Comparison of ENCODE assay signal across 8 mouse cellular contexts in genomic region chr3:51275956-51276398, GRCm38 (mm10). TPM values are rescaled to one million over a fixed set of nuclear protein-coding genes. Genes with fewer than 3 reads are reported as not detected.
DNase-seq lines count a peak whose midpoint lies in the region; ATAC-seq and TF ChIP-seq lines count a peak whose summit lies in the region.

No protein-coding gene starts in this region.

- peak; percentile 34 for TF ChIP-seq POLR2A in CH12.LX (IDR thresholded peaks at IDR 0.05; ENCODE audit: low read depth, low read length)

- in situ Hi-C loops in CH12.LX (cut with MboI; ENCODE audit: low pct_ligation_motif_present, low pct_unique_long_range_greater_than_20kb, low sequenced_read_pairs): no loop called here

- TF ChIP-seq EP300 in CH12.LX (IDR thresholded peaks at IDR 0.05; ENCODE audit: low read length): no peak
- TF ChIP-seq EP300 in liver, embryonic 14.5 days (IDR thresholded peaks at IDR 0.05; ENCODE audit: low read depth): 0 out of 2 replicates have a peak, but pooled peaks have one; percentile 34
- TF ChIP-seq EP300 in stomach, postnatal 0 days (optimal IDR thresholded peaks at IDR 0.05): no peak

- H3K4me3 ChIP-seq in CH12.LX (replicated peaks in 1 of 3; ENCODE audit: low read depth in 2 of 3, low read length in 2 of 3, poor library complexity in 1 of 3): peak overlapping the region; percentile 78 to 99 (median 90)
- H3K4me3 ChIP-seq in forebrain, embryonic 10.5 days: peak overlapping the region; percentile 99
- peak overlapping the region; percentile 99 for H3K4me3 ChIP-seq in heart, embryonic 15.5 days
- H3K4me3 ChIP-seq in liver, embryonic 14.5 days (ENCODE audit: insufficient read depth in 1 of 2, low read depth in 2 of 2, low read length in 2 of 2): peak overlapping the region; percentile 67 to 87
- H3K4me3 ChIP-seq in neural tube, embryonic 11.5 days (ENCODE audit: low read depth, low read length): peak overlapping the region; percentile 97
- peak overlapping the region; percentile 99 for H3K4me3 ChIP-seq in stomach, postnatal 0 days (ENCODE audit: low read depth, low read length)

- peak; percentile 97 for ATAC-seq in heart, embryonic 15.5 days (replicated peaks; ENCODE audit: insufficient number of reproducible peaks, insufficient read depth, low FRiP score, low read depth)
- ATAC-seq in liver, embryonic 14.5 days (ENCODE audit: insufficient read depth): peak; percentile 92
- ATAC-seq in neural tube, embryonic 11.5 days (ENCODE audit: insufficient read depth, low FRiP score, low TSS enrichment): peak; percentile 96
- peak; percentile 98 for ATAC-seq in stomach, postnatal 0 days (ENCODE audit: low FRiP score, low TSS enrichment)

- peak overlapping the region; percentile 99 for H3K9ac ChIP-seq in CH12.LX (ENCODE audit: insufficient read depth, low read depth)
- peak overlapping the region; percentile 99 for H3K9ac ChIP-seq in heart, embryonic 15.5 days
- H3K9ac ChIP-seq in liver, embryonic 14.5 days (replicated peaks): peak overlapping the region; percentile 81
- H3K9ac ChIP-seq in neural tube, embryonic 11.5 days (ENCODE audit: low read length): peak overlapping the region; percentile 88
- peak overlapping the region; percentile 95 for H3K9ac ChIP-seq in stomach, postnatal 0 days (ENCODE audit: low read length)

- under 1% methylated on average over 32 of the region's 33 CpGs for whole genome bisulfite sequencing in forebrain, embryonic 10.5 days
- under 1% methylated on average over 33 of the region's 33 CpGs for WGBS in heart, embryonic 15.5 days
- under 1% methylated on average over 33 of the region's 33 CpGs for WGBS in liver, embryonic 14.5 days (ENCODE audit: insufficient replicate concordance)
- WGBS in neural tube, embryonic 11.5 days: 0% methylated on average over 33 of the region's 33 CpGs
- WGBS in stomach, postnatal 0 days: under 1% methylated on average over 32 of the region's 33 CpGs

- peak overlapping the region; percentile 70 for H3K27ac ChIP-seq in CH12.LX (ENCODE audit: insufficient read depth, low read depth)
- peak overlapping the region; percentile 98 for H3K27ac ChIP-seq in forebrain, embryonic 10.5 days
- H3K27ac ChIP-seq in heart, embryonic 15.5 days: peak overlapping the region; percentile 100
- peak overlapping the region; percentile 79; the same call in 1 of the 2 replicates for H3K27ac ChIP-seq in liver, embryonic 14.5 days
- peak overlapping the region; percentile 94 for H3K27ac ChIP-seq in neural tube, embryonic 11.5 days (ENCODE audit: low read depth, low read length)
- H3K27ac ChIP-seq in stomach, postnatal 0 days (replicated peaks): peak overlapping the region; percentile 100

- peaks cover 0 to 5% of the 10 kb centered on the region in 2 experiments for H3K36me3 ChIP-seq in CH12.LX (replicated peaks in 1 of 2; ENCODE audit: control insufficient read depth in 1 of 2, insufficient read depth in 1 of 2, low read length in 1 of 2)
- H3K36me3 ChIP-seq in forebrain, embryonic 10.5 days (replicated peaks): peaks cover 6% of the 10 kb centered on the region
- H3K36me3 ChIP-seq in heart, embryonic 15.5 days: no peaks in the 10 kb centered on the region
- no peaks in the 10 kb centered on the region for H3K36me3 ChIP-seq in liver, embryonic 14.5 days (replicated peaks; ENCODE audit: control insufficient read depth, insufficient read depth, low read depth)
- no peaks in the 10 kb centered on the region for H3K36me3 ChIP-seq in neural tube, embryonic 11.5 days (ENCODE audit: control insufficient read depth, insufficient read depth, low read length)
- no peaks in the 10 kb centered on the region for H3K36me3 ChIP-seq in stomach, postnatal 0 days (ENCODE audit: control insufficient read depth, insufficient read depth, low read length)

- peak overlapping the region; percentile 88; the same call in 1 of the 2 replicates for H3K4me2 ChIP-seq in CH12.LX (ENCODE audit: insufficient read depth, low read depth, poor library complexity, severe bottlenecking)
- H3K4me2 ChIP-seq in heart, embryonic 15.5 days: peak overlapping the region; percentile 82
- peak overlapping the region; percentile 64 for H3K4me2 ChIP-seq in liver, embryonic 14.5 days (ENCODE audit: low read depth)
- peak overlapping the region; percentile 74 for H3K4me2 ChIP-seq in neural tube, embryonic 11.5 days (ENCODE audit: low read depth)
- H3K4me2 ChIP-seq in stomach, postnatal 0 days (replicated peaks; ENCODE audit: low read depth): peak overlapping the region; percentile 62

- H3K4me1 ChIP-seq in CH12.LX (ENCODE audit: control insufficient read depth in 1 of 2, insufficient read depth in 2 of 2): peaks cover 7 to 28% of the 10 kb centered on the region in 2 experiments; a peak in 3 of 4 replicates
- peaks cover 30% of the 10 kb centered on the region for H3K4me1 ChIP-seq in forebrain, embryonic 10.5 days
- H3K4me1 ChIP-seq in heart, embryonic 15.5 days (replicated peaks): peaks cover 12% of the 10 kb centered on the region
- peaks cover 9 to 11% of the 10 kb centered on the region in 2 experiments for H3K4me1 ChIP-seq in liver, embryonic 14.5 days (replicated peaks; ENCODE audit: control insufficient read depth in 2 of 2, insufficient read depth in 2 of 2, low read length in 1 of 2)
- H3K4me1 ChIP-seq in neural tube, embryonic 11.5 days (ENCODE audit: control insufficient read depth, insufficient read depth, low read length): peaks cover 3% of the 10 kb centered on the region; the same call in 1 of the 2 replicates
- H3K4me1 ChIP-seq in stomach, postnatal 0 days (replicated peaks; ENCODE audit: control insufficient read depth, insufficient read depth): no peaks in the 10 kb centered on the region

- no peak for TF ChIP-seq RAD21 in CH12.LX (IDR thresholded peaks at IDR 0.05; ENCODE audit: low read depth, low read length)

- H3K9me3 ChIP-seq in CH12.LX (replicated peaks; ENCODE audit: low read length): no peaks in the 10 kb centered on the region
- H3K9me3 ChIP-seq in forebrain, embryonic 10.5 days: no peaks in the 10 kb centered on the region
- no peaks in the 10 kb centered on the region for H3K9me3 ChIP-seq in heart, embryonic 15.5 days (replicated peaks)
- no peaks in the 10 kb centered on the region for H3K9me3 ChIP-seq in liver, embryonic 14.5 days (ENCODE audit: control insufficient read depth, low read length)
- H3K9me3 ChIP-seq in neural tube, embryonic 11.5 days (ENCODE audit: control insufficient read depth, low read length): no peaks in the 10 kb centered on the region
- no peaks in the 10 kb centered on the region for H3K9me3 ChIP-seq in stomach, postnatal 0 days (ENCODE audit: control insufficient read depth, low read length)

- H3K27me3 ChIP-seq in CH12.LX (replicated peaks): no peaks in the 10 kb centered on the region
- no peaks in the 10 kb centered on the region for H3K27me3 ChIP-seq in forebrain, embryonic 10.5 days (ENCODE audit: poor library complexity, severe bottlenecking)
- H3K27me3 ChIP-seq in heart, embryonic 15.5 days: no peaks in the 10 kb centered on the region
- H3K27me3 ChIP-seq in liver, embryonic 14.5 days (ENCODE audit: control insufficient read depth, insufficient read depth, low read length): no peaks in the 10 kb centered on the region
- H3K27me3 ChIP-seq in neural tube, embryonic 11.5 days (ENCODE audit: control insufficient read depth, insufficient read depth, low read length): no peaks in the 10 kb centered on the region
- H3K27me3 ChIP-seq in stomach, postnatal 0 days (ENCODE audit: control insufficient read depth, insufficient read depth, low read length): no peaks in the 10 kb centered on the region

- TF ChIP-seq CTCF in CH12.LX (conservative IDR thresholded peaks at IDR 0.05 in 1 of 2, IDR thresholded peaks at IDR 0.05 in 1 of 2; ENCODE audit: low read depth in 2 of 2, low read length in 2 of 2): no peak
- no peak for TF ChIP-seq CTCF in liver, embryonic 14.5 days (IDR thresholded peaks at IDR 0.05; ENCODE audit: low read depth)
- peak; percentile 8; the same call in 1 of the 2 replicates for TF ChIP-seq CTCF in stomach, postnatal 0 days (IDR thresholded peaks at IDR 0.05; ENCODE audit: low read depth)

- DNase-seq in CH12.LX (ENCODE audit: extremely low read depth): peak; percentile 99
- DNase-seq in c-Kit-positive CD71-negative TER-119-negative erythroid progenitor cells, embryonic 14.5 days (ENCODE audit: low read depth): peak; percentile 95
- DNase-seq in forebrain, embryonic 10.5 days (ENCODE audit: extremely low spot score, low spot score): peak; percentile 99
- DNase-seq in kidney, postnatal 25 days: peak; percentile 99
- DNase-seq in liver, embryonic 14.5 days (ENCODE audit: low read depth in 3 of 3, low spot score in 3 of 3): peak; percentile 92 to 95 (median 93)
- peak; percentile 99 for DNase-seq in neural tube, embryonic 11.5 days (ENCODE audit: low spot score)
- DNase-seq in stomach, postnatal 0 days (ENCODE audit: low spot score): peak; percentile 99

- peaks cover 41% of the 10 kb centered on the region for H3K79me2 ChIP-seq in CH12.LX (replicated peaks; ENCODE audit: control insufficient read depth, extremely low read depth, insufficient read depth, poor library complexity, severe bottlenecking)

- dilution Hi-C loops in CH12.LX (cut with MboI; ENCODE audit: extremely low pct_ligation_motif_present, extremely low pct_unique_long_range_greater_than_20kb, low sequenced_read_pairs): no loop called here

TF ChIP-seq in CH12.LX, 34 proteins besides CTCF, POLR2A, EP300 and RAD21 (continues in another document):
- TF ChIP-seq MYC (IDR thresholded peaks at IDR 0.05; ENCODE audit: low read depth, low read length) (peak; percentile 78), PAX5 (IDR thresholded peaks at IDR 0.05; ENCODE audit: low read length) (no peak), RCOR1 (conservative IDR thresholded peaks at IDR 0.05; ENCODE audit: low read depth, low read length) (no peak), TBP (conservative IDR thresholded peaks at IDR 0.05; ENCODE audit: low read depth, low read length) (no peak; the same call in 1 of the 2 replicates), KAT2A (IDR thresholded peaks at IDR 0.05; ENCODE audit: insufficient replicate concordance, low read length) (0 out of 2 replicates have a peak, but pooled peaks have one; percentile 65), ZKSCAN1 (IDR thresholded peaks at IDR 0.05; ENCODE audit: borderline replicate concordance, low read depth, low read length) (no peak), HCFC1 (IDR thresholded peaks at IDR 0.05; ENCODE audit: low read depth, low read length) (peak; percentile 83), ZNF384 (IDR thresholded peaks at IDR 0.05; ENCODE audit: low read depth, low read length) (no peak)

RNA-seq across cellular contexts. Expression of gene Noct, which starts 51.7 kb away (rescaled TPM):
- total RNA-seq in CH12.LX (2012; rRNA removed): 8.7 and 10.2 TPM in 2 replicates
- 13.8 and 14.5 TPM in 2 replicates for total RNA-seq in CH12.LX (2014; rRNA removed)
- 9.9 and 12.0 TPM in 2 replicates for polyA plus RNA-seq in CH12.LX (2012; ENCODE audit: insufficient read length, low read depth)
- polyA plus RNA-seq in forebrain, embryonic 10.5 days (2016; fragmentation: Nextera tagmentation; extraction: Ambion mirVana): 11.2 and 11.3 TPM in 2 replicates
- polyA plus RNA-seq in heart, embryonic 15.5 days (2015; fragmentation: Nextera tagmentation; extraction: Ambion mirVana): 9.7 and 10.3 TPM in 2 replicates
- polyA plus RNA-seq in liver, embryonic 14.5 days (2012; rRNA removed): 24.4 and 25.5 TPM in 2 replicates
- polyA plus RNA-seq in liver, embryonic 14.5 days (2014; fragmentation: Nextera tagmentation; extraction: Ambion mirVana): 19.0 and 20.8 TPM in 2 replicates
- 15.1 TPM in 2 replicates for polyA plus RNA-seq in neural tube, embryonic 11.5 days (2014; fragmentation: Nextera tagmentation; extraction: Ambion mirVana)
- 7.5 and 9.2 TPM in 2 replicates for polyA plus RNA-seq in stomach, postnatal 0 days (2015; fragmentation: Nextera tagmentation; extraction: Ambion mirVana)

Comparison
In these comparisons a context has a peak if more than half of its experiments do, and no peak if none do; other contexts are left out.
1. Peak in every context shown above with its lines: DNase-seq, ATAC-seq, H3K4me3 ChIP-seq and H3K27ac ChIP-seq.